Mouse (Mus musculus) lung, embryonic 14.5 days (tissue): ENCODE measurements around the gene Scel. TPM values are rescaled to one million over a fixed set of nuclear protein-coding genes. Genes with fewer than 3 reads are reported as not detected.

Experiments
- ATAC-seq: fragments of 200-750 bp; cut with Nextera tagmentation; 2 replicates; pipeline ENCODE4 v1.8.0; 2017; ENCODE audit warnings: mild to moderate bottlenecking, moderate TSS enrichment, moderate library complexity; ENCODE audit not compliant: insufficient read depth
- DNase-seq: peaks from one replicate; pipeline ENCODE4 v3.0.0-alpha.2; 2015
- H3K27ac ChIP-seq: fragments of 300-500 bp; sonication (generic); 2 replicates; pipeline ENCODE4 v1.5.1; 2014; ENCODE audit warnings: low read depth, mild to moderate bottlenecking, moderate library complexity
- H3K27me3 ChIP-seq: fragments of 300-500 bp; sonication (generic); 2 replicates; pipeline ENCODE4 v1.6.1; 2014; ENCODE audit warnings: low read length, control low read depth; ENCODE audit not compliant: insufficient read depth
- H3K36me3 ChIP-seq: fragments of 300-500 bp; sonication (generic); 2 replicates; pipeline ENCODE4 v1.6.1; 2014; ENCODE audit warnings: control low read depth; ENCODE audit not compliant: insufficient read depth
- H3K4me1 ChIP-seq: fragments of 300-500 bp; sonication (generic); 2 replicates; pipeline ENCODE4 v1.6.1; 2014; ENCODE audit warnings: antibody characterized with exemption, control low read depth; ENCODE audit not compliant: insufficient read depth
- H3K4me2 ChIP-seq: fragments of 300-500 bp; sonication (generic); 2 replicates; pipeline ENCODE4 v1.6.1; 2014; ENCODE audit warnings: mild to moderate bottlenecking
- H3K4me3 ChIP-seq: fragments of 300-500 bp; sonication (generic); 2 replicates; pipeline ENCODE4 v1.5.1; 2014; ENCODE audit warnings: low read depth, low read length
- H3K9ac ChIP-seq: fragments of 300-500 bp; sonication (generic); 2 replicates; pipeline ENCODE4 v1.6.1; 2014
- H3K9me3 ChIP-seq: fragments of 300-500 bp; sonication (generic); 2 replicates; pipeline ENCODE4 v1.6.1; 2016; ENCODE audit warnings: low read depth, low read length, control low read depth
- CTCF ChIP-seq: IDR thresholded peaks from 2 replicates; pipeline ENCODE4 v1.5.1; 2016; ENCODE audit warnings: antibody characterized with exemption, low read depth
- WGBS: fragments of 180-500 bp; shearing (Covaris S2); extraction: QIAGEN DNeasy Blood & Tissue Kit; methylation state at CpG from one replicate; pipeline ENCODE4 v1.1.7; 2014; 5-methylcytosine and 5-hydroxymethylcytosine counted together
- polyA plus RNA-seq: library from polyadenylated mRNA; unstranded; fragments of >200 nt; fragmentation: Nextera tagmentation; extraction: Ambion mirVana; gene quantifications from 2 replicates; pipeline ENCODE4 v1.2.1, GENCODE M21; 2014

Gene Scel
- polyA plus RNA-seq, 1 experiment from 2014 or later, result 1.9 TPM

DNA sequence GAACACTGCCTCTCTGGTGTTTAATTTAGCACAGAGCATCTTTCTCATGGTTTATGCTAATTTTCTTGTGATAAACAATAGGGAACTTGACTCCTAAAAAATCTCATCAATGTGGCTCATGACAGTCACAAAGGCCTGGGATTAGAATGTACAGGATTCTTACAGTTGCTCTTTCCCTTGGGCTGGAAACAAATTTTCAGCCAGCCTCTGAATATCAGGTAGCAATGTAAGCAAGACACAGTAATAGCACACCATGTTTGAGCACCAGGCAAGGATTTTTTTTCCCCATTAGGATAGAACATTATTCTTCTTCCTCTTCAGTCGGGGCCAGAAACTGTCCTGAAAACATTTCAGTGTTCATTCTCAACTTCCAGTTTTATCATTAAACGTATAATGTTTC is 55.3 kb downstream of the Scel start:
- Histone ChIP-seq H3K9ac (no peak overlapping the region), H3K4me2 (no peak overlapping the region), H3K27me3 (no peaks in the 10 kb centered on the region), H3K9me3 (no peaks in the 10 kb centered on the region), H3K4me3 (no peak overlapping the region), H3K4me1 (no peaks in the 10 kb centered on the region), H3K27ac (no peak overlapping the region), H3K36me3 (no peaks in the 10 kb centered on the region)
- ATAC-seq (no peak), DNase-seq (no peak)
- TF ChIP-seq CTCF, result no peak
- 52% methylated on average over 2 of the region's 2 CpGs for WGBS

GRCm38 (mm10) chr14:103571598-103572320 is 58.6 kb downstream of the Scel start:
- ATAC-seq (no peak), DNase-seq (no peak)
- WGBS, result 77% methylated on average over 13 of the region's 13 CpGs
- Histone ChIP-seq H3K9me3 (no peaks in the 10 kb centered on the region), H3K4me2 (no peak overlapping the region), H3K27me3 (no peaks in the 10 kb centered on the region), H3K36me3 (no peaks in the 10 kb centered on the region), H3K9ac (no peak overlapping the region), H3K27ac (no peak overlapping the region), H3K4me1 (no peaks in the 10 kb centered on the region), H3K4me3 (no peak overlapping the region)
- TF ChIP-seq CTCF, result no peak

DNA sequence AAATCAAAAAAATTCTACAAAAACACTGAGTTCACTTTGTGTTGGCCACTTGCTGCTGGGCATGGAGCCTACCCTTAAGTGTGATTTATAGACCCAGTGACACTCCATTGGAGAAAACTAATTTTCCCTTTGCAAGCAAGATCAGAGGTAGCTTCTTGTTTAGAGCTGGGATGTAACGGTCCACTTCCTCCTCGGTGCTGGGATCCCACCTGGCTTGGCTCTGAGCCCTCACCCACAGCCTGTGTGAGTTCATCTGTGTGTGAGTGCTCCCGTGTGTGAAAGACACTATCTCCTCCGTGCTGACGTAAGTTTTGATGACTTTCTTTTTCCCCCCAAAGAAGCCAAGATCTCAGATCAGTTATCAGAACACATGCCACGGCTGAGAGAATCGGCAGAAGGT is 62.7 kb downstream of the Scel start:
- WGBS, result 60% methylated on average over 7 of the region's 7 CpGs

DNA sequence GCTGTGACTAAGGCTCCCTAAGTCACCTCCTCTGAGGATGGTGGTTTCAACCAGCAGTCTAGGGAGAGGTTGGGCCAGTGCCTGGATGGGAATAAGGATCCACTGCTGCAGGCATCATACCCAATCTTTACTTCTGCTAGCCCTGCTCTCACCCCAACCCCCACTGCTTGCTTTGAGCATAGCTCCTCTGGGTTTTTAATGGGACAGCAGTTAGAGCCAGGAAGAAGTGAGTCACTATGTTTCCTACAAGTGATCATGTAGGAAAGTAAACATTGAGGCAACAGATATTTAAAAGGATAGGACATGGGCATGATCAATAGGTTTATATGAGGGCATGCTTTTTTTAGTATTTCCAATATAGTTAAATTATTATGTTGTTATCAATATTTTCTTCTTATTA is 63.9 kb downstream of the Scel start:
- Histone ChIP-seq H3K4me3 (no peak overlapping the region), H3K36me3 (no peaks in the 10 kb centered on the region), H3K4me2 (no peak overlapping the region), H3K9ac (no peak overlapping the region), H3K27ac (no peak overlapping the region), H3K9me3 (no peaks in the 10 kb centered on the region), H3K4me1 (no peaks in the 10 kb centered on the region), H3K27me3 (no peaks in the 10 kb centered on the region)
- DNase-seq (no peak), ATAC-seq (no peak)
- TF ChIP-seq CTCF, result no peak

More for the DNA sequence above, 62.7 kb downstream of the Scel start:
- DNase-seq (no peak), ATAC-seq (no peak)
- no peak for TF ChIP-seq CTCF
- H3K9me3 ChIP-seq, result no peaks in the 10 kb centered on the region
- no peaks in the 10 kb centered on the region for H3K36me3 ChIP-seq
- H3K9ac ChIP-seq, result no peak overlapping the region
- H3K4me2 ChIP-seq, result no peak overlapping the region
- no peaks in the 10 kb centered on the region for H3K4me1 ChIP-seq
- H3K4me3 ChIP-seq, result no peak overlapping the region
- no peaks in the 10 kb centered on the region for H3K27me3 ChIP-seq
- no peak overlapping the region for H3K27ac ChIP-seq

DNA sequence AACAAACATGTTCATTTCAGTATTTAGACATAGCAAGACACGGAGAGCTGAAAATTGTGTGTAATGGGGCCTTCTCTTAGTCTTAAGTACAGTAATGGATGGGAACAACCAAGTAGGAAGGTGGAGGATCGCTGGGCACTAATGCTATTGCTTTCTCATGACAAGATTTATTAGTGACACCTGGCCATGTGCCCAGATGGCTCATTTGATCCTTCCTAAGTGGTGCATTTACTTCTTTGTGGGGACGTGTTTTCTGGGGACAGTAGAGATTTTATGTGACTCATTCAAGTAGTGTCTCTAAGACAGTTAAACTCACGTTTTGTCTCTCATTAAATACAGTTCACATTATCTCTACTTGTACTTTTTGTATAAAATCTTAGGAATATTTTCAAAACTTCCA is 73.5 kb downstream of the Scel start:
- DNase-seq, result peak; percentile 7
- Histone ChIP-seq H3K4me1 (no peaks in the 10 kb centered on the region), H3K4me2 (no peak overlapping the region), H3K9ac (no peak overlapping the region), H3K4me3 (no peak overlapping the region), H3K27ac (no peak overlapping the region), H3K27me3 (no peaks in the 10 kb centered on the region), H3K36me3 (no peaks in the 10 kb centered on the region), H3K9me3 (no peaks in the 10 kb centered on the region)
- WGBS, result 49% methylated on average over 4 of the region's 4 CpGs
- no peak for ATAC-seq
- no peak for TF ChIP-seq CTCF

DNA sequence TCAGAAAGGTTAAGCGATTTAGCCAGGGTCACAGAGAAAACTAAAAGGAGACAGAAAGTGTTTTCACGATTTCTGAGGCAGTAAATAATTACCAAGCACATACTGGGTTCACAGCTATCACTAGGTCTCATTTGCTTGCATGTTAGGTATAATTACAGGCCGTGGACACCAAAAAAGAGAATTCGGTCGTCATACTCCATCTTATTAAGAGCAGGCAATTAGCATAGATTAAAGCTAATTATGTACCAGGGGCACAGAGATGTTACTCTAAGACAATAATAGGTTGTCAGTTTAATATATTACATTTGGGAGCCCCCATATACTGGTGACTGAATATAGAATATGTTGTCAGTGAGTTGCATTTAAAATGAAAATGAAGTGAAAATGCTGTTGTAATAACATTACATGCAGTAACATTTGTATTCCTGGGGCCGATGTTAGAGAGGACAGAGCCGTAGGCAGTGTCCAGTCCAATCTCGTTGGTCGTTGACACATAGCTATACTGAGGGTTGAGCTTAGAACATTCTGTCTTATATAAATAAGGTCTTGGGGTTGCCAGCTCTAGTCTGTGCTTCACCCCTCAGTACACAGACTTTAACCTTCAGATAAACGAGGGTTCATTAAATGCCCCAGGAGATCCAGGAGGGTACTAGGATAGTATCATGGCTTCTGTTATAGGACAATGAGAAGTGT is 74.2 kb downstream of the Scel start:
- DNase-seq, result no peak
- Histone ChIP-seq H3K27ac (no peak overlapping the region), H3K9ac (no peak overlapping the region), H3K27me3 (no peaks in the 10 kb centered on the region), H3K4me1 (no peaks in the 10 kb centered on the region), H3K9me3 (no peaks in the 10 kb centered on the region), H3K4me2 (no peak overlapping the region), H3K4me3 (no peak overlapping the region), H3K36me3 (no peaks in the 10 kb centered on the region)
- no peak for ATAC-seq
- TF ChIP-seq CTCF, result no peak
- 81% methylated on average over 10 of the region's 10 CpGs for WGBS

- Histone ChIP-seq H3K9me3 (no peaks in the 10 kb centered on the region), H3K27ac (no peak overlapping the region), H3K9ac (no peak overlapping the region), H3K27me3 (no peaks in the 10 kb centered on the region), H3K4me3 (no peak overlapping the region), H3K4me1 (no peaks in the 10 kb centered on the region), H3K36me3 (no peaks in the 10 kb centered on the region), H3K4me2 (peak overlapping the region; percentile 41)
- ATAC-seq (peak; percentile 91; the same call in 1 of the 2 replicates), DNase-seq (peak; percentile 84)
- 43% methylated on average over 7 of the region's 7 CpGs for WGBS
- no peak for TF ChIP-seq CTCF
Observed at GRCm38 (mm10) chr14:103589819-103590218, 76.7 kb downstream of the Scel start.
